Mouse (Mus musculus) urinary bladder, adult 18-20 months (tissue): Measurements from ENCODE around the gene Map9.
"Not testable (repeated sequence)": the region's sequence is repeated elsewhere in the genome, so short reads cannot be mapped to it uniquely, and the experiment has no call there.

Source experiments
- DNase-seq, 2 experiments: peaks; one replicate each; pipeline ENCODE4 v3.0.0; 2022; ENCODE audit warnings: low spot score in 2 of 2, mixed read lengths in 2 of 2

Map9 gene

DNA sequence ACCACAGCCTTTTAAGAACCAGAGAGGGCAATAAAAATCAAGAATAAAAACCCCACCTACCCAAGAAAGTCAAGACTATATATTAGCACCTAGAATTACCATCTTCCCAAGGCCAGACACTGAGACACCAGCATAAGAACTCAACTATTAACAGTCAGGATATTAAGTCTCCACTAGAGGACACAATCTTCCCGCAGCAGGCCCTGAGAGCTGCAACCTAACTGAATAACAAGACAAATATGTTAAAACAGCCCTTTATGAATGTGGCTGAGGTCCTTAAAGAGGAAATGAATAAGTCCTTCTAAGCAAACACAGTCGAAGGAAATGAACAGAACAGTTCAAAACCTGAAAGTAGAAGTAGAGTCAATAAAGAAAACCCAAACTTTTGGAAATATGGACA is 49.6 kb downstream of the Map9 start:
- DNase-seq = no peak

DNA sequence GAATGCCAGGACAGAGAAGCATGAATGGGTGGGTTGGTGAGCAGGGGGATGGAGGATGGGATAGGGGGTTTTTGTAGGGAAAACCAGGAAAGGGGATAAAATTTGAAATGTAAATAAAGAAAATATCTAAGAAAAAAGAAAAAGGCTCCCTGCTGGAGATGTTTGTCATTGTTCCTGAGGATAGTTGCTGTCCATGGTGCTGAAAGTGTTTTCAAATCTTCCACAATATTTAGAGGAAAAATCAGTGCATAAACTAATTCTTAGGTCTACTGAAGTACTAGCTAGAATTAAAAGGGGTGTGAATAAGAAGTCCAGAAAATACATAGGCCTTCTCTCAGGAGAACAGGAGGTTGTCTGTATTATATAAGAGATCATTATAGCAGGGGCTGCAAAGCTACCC is 54.6 kb downstream of the Map9 start:
- DNase-seq = no peak

DNA sequence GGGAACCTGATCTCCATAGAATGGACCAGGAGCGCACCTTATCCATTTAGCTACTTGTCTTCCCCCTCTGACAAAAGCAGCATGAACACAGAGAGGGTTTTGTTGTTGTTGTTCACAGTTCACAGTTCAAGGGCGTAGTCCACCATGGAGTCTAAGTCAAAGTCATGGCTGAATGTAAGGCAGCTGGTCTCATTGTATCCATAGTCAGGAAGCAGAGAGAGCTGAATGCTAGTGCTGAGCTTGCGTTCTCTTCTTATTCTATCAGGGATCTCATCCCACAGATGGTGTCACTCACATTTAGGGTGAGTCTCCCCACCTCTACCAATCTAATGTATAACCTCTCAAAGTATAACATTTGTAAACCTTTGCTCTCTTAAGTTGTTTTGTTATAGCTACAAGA is 60.1 kb downstream of the Map9 start:
- no peak for DNase-seq

DNA sequence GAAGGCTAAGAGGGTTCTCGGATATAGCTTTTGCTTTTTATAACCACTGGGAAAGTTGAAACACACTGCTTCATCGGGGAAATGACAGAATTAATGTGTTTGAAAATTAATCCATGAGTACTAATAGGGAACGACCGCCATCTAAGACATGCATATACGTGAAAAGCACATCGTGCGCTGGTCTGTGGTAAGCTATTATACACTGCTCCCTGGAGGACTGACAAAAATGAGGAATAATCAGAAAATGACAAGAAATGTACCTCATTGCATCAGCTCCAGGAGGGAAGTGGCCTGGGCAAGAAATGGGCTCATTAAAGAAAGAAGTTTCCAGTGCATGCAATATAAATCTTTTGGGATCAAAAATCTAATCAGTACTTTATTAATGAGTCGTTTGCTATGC is 77.5 kb downstream of the Map9 start:
- no peak for DNase-seq

DNA sequence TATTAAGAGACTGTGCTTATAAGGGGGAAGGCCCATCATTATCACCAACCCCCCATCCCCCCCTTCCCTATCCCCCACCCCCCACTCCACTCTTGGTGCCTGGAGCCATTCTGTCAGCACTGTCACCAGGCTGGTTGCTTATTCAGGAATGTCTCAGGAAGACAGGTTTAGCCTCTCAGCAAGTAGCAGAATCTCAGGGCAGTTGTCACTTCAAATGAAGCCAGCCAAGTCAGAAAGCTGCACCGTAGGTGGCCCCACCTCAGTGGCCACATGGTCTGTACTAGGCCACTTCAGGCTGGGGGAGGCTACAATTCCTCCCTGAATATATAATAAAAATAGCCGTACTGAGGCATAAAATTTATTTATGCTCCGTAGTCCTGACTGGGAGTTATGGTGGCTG is 83.1 kb downstream of the Map9 start:
- DNase-seq = no peak

DNA sequence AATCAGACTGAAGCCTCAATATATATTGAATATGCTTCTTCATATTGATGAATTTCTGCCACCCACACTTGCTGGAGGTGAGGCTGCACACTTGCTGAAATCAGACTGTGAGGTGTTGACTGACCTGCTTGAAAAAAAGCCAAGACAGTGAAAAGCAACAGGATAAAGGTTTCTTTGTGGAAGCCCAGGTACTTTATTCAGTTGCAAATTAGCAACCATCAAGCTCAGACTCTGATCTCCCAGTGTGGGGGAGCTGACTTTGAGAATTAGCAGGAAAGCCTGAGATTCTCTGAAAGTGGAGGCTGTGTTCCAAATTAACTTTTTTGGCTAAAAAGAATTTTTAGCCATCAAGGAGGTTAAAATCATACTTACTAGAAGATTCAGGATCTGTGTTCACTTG is 83.8 kb downstream of the Map9 start:
- DNase-seq = not testable (repeated sequence)
